ENCODE assay signal across 8 mouse cellular contexts in the genomic region with DNA sequence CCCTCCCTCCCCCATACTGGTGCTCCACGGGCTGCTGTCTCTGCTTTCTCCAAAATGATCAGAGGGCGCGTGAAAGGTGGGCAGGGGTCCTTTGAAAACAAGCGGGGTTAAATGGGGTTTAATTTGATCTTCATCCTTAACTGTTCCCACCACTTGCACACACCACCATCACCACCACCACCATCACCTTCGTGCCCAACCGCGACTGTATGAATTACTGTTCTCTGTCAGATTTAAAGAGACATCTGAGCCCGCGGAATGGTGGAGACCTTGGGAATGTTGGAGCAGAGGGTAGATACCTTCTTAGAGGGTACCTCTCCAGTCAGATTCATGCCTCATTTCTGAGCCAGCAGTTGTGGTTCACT. TPM values are rescaled to one million over a fixed set of nuclear protein-coding genes. Genes with fewer than 3 reads are reported as not detected.
DNase-seq lines count a peak whose midpoint lies in the region; ATAC-seq and TF ChIP-seq lines count a peak whose summit lies in the region.

No protein-coding gene starts in this region.

- TF ChIP-seq CTCF in ES-Bruce4 (IDR thresholded peaks at IDR 0.05; ENCODE audit: low read depth, low read length), result no peak

- no peaks in the 10 kb centered on the region for H3K36me3 ChIP-seq in heart, embryonic 14.5 days (ENCODE audit: control insufficient read depth, insufficient read depth, low read length)
- H3K36me3 ChIP-seq in ES-Bruce4 (ENCODE audit: control insufficient read depth, insufficient read depth, low read length, poor library complexity, severe bottlenecking), result no peaks in the 10 kb centered on the region
- H3K36me3 ChIP-seq in forebrain, embryonic 11.5 days (ENCODE audit: control insufficient read depth, insufficient read depth, low read length), result no peaks in the 10 kb centered on the region
- no peaks in the 10 kb centered on the region for H3K36me3 ChIP-seq in liver, embryonic 12.5 days

- TF ChIP-seq POLR2A in ES-Bruce4 (IDR thresholded peaks at IDR 0.05; ENCODE audit: insufficient read depth, low read length), result no peak

- peaks cover 6 to 11% of the 10 kb centered on the region in 2 experiments; a peak in 2 of 4 replicates for H3K4me1 ChIP-seq in heart, embryonic 14.5 days (ENCODE audit: control insufficient read depth in 2 of 2, insufficient read depth in 2 of 2, low read length in 2 of 2)
- no peaks in the 10 kb centered on the region for H3K4me1 ChIP-seq in ES-Bruce4 (ENCODE audit: control insufficient read depth, insufficient read depth, low read length)
- 0 out of 2 replicates have a peak, but pooled peaks cover 2% of the 10 kb centered on the region for H3K4me1 ChIP-seq in forebrain, embryonic 11.5 days (replicated peaks; ENCODE audit: control insufficient read depth, insufficient read depth, low read length)
- no peaks in the 10 kb centered on the region for H3K4me1 ChIP-seq in liver, embryonic 12.5 days

- H3K27me3 ChIP-seq in heart, embryonic 14.5 days (ENCODE audit: control insufficient read depth, insufficient read depth, low read length), result peaks cover 25% of the 10 kb centered on the region
- H3K27me3 ChIP-seq in ES-Bruce4 (ENCODE audit: control insufficient read depth, insufficient read depth, low read length, poor library complexity, severe bottlenecking), result no peaks in the 10 kb centered on the region
- peaks cover 10% of the 10 kb centered on the region for H3K27me3 ChIP-seq in forebrain, embryonic 11.5 days (ENCODE audit: control insufficient read depth, insufficient read depth, low read length)
- peaks cover 40% of the 10 kb centered on the region for H3K27me3 ChIP-seq in liver, embryonic 12.5 days (replicated peaks)

- H3K9me3 ChIP-seq in heart, embryonic 14.5 days (ENCODE audit: control insufficient read depth, low read length), result no peaks in the 10 kb centered on the region
- no peaks in the 10 kb centered on the region for H3K9me3 ChIP-seq in ES-Bruce4 (replicated peaks; ENCODE audit: control insufficient read depth, insufficient read depth, low read length, poor library complexity, severe bottlenecking)
- no peaks in the 10 kb centered on the region for H3K9me3 ChIP-seq in forebrain, embryonic 11.5 days (ENCODE audit: control insufficient read depth, low read length)
- H3K9me3 ChIP-seq in liver, embryonic 12.5 days (replicated peaks), result no peaks in the 10 kb centered on the region

- peak overlapping the region; percentile 57 to 63 for H3K4me3 ChIP-seq in heart, embryonic 14.5 days (ENCODE audit: control insufficient read depth in 1 of 2, insufficient read depth in 1 of 2, low read depth in 1 of 2, low read length in 2 of 2)
- H3K4me3 ChIP-seq in ES-Bruce4 (ENCODE audit: low read depth, low read length), result peak overlapping the region; percentile 83
- peak overlapping the region; percentile 55 for H3K4me3 ChIP-seq in forebrain, embryonic 11.5 days (ENCODE audit: low read depth, low read length)
- H3K4me3 ChIP-seq in liver, embryonic 12.5 days, result peak overlapping the region; percentile 44

- peak overlapping the region; percentile 97 for H3K4me2 ChIP-seq in heart, embryonic 14.5 days (ENCODE audit: low read length)
- peak overlapping the region; percentile 98 for H3K4me2 ChIP-seq in forebrain, embryonic 11.5 days (ENCODE audit: low read depth, low read length, severe bottlenecking)
- peak overlapping the region; percentile 71 for H3K4me2 ChIP-seq in liver, embryonic 12.5 days

- no peak for ATAC-seq in heart, embryonic 14.5 days (ENCODE audit: insufficient number of reproducible peaks, insufficient read depth, low FRiP score, low read depth)
- ATAC-seq in forebrain, embryonic 11.5 days (replicated peaks; ENCODE audit: low FRiP score), result no peak; the same call in 1 of the 2 replicates
- no peak for ATAC-seq in liver, embryonic 12.5 days

- intact Hi-C loops in heart, postnatal 10 days (cut with DNase I), result no loop called here

- H3K9ac ChIP-seq in heart, embryonic 14.5 days (ENCODE audit: low read length), result peak overlapping the region; percentile 65
- H3K9ac ChIP-seq in ES-Bruce4 (ENCODE audit: low read depth, poor library complexity, severe bottlenecking), result peak overlapping the region; percentile 17; the same call in 1 of the 2 replicates
- H3K9ac ChIP-seq in forebrain, embryonic 11.5 days (ENCODE audit: low read length), result peak overlapping the region; percentile 49
- no peak overlapping the region for H3K9ac ChIP-seq in liver, embryonic 12.5 days

- no peak overlapping the region for H3K27ac ChIP-seq in heart, embryonic 14.5 days (replicated peaks in 1 of 2; ENCODE audit: control insufficient read depth in 1 of 2, insufficient read depth in 1 of 2, low read depth in 2 of 2, low read length in 2 of 2)
- no peak overlapping the region for H3K27ac ChIP-seq in ES-Bruce4 (ENCODE audit: insufficient read depth, low read length)
- no peak overlapping the region for H3K27ac ChIP-seq in forebrain, embryonic 11.5 days (ENCODE audit: low read depth, low read length)
- H3K27ac ChIP-seq in liver, embryonic 12.5 days, result no peak overlapping the region

- DNase-seq in heart, postnatal 10 days, result no peak
- DNase-seq in forebrain, embryonic 11.5 days (ENCODE audit: low spot score), result no peak
- no peak for DNase-seq in spleen, postnatal 14 days (ENCODE audit: low spot score in 2 of 2)
- no peak for DNase-seq in layer of hippocampus, adult 9-11 months
- DNase-seq in adrenal gland, postnatal 36 days, result no peak

- 12% methylated on average over 9 of the region's 9 CpGs for WGBS in heart, embryonic 14.5 days
- 14% methylated on average over 9 of the region's 9 CpGs for WGBS in forebrain, embryonic 11.5 days
- 12% methylated on average over 9 of the region's 9 CpGs for WGBS in liver, embryonic 12.5 days (ENCODE audit: insufficient replicate concordance)

- no peak for TF ChIP-seq EP300 in ES-Bruce4 (IDR thresholded peaks at IDR 0.05; ENCODE audit: insufficient read depth, low read depth, low read length)

RNA-seq across cellular contexts. Expression of a gene that starts 0.6 kb away (rescaled TPM):
- 2.6 and 3.1 TPM in 2 replicates for polyA plus RNA-seq in heart, embryonic 14.5 days (2014; fragmentation: Nextera tagmentation; extraction: Ambion mirVana)
- total RNA-seq in heart, postnatal 10 days (2021), result under 1 TPM; 0.45 to 0.89 TPM
- polyA plus RNA-seq in ES-Bruce4 (2011; ENCODE audit: insufficient read depth, insufficient read length, low read depth, missing spikeins), result 0.27 and 0.88 TPM in 2 replicates
- polyA plus RNA-seq in forebrain, embryonic 11.5 days (2014; fragmentation: Nextera tagmentation; extraction: Ambion mirVana), result 0.71 and 0.98 TPM in 2 replicates
- polyA plus RNA-seq in liver, embryonic 12.5 days (2016; fragmentation: Nextera tagmentation; extraction: Ambion mirVana), result 0.04 and 0.06 TPM in 2 replicates
- total RNA-seq in adrenal gland, postnatal 36 days (2021), result 1 to 10 TPM in 1 of 2 experiments, under 1 TPM in 1; 0.79 to 1.5 TPM
